Mouse (Mus musculus) spleen, postnatal 10 days (tissue): ENCODE measurements around the gene Dennd1a.
"Not testable (repeated sequence)": the region's sequence is repeated elsewhere in the genome, so short reads cannot be mapped to it uniquely, and the experiment has no call there.

Source experiments
- DNase-seq, 2 experiments: peaks; one replicate each; pipeline ENCODE4 v3.0.0; 2021 to 2022; ENCODE audit warnings: low spot score in 2 of 2

Gene Dennd1a

DNA sequence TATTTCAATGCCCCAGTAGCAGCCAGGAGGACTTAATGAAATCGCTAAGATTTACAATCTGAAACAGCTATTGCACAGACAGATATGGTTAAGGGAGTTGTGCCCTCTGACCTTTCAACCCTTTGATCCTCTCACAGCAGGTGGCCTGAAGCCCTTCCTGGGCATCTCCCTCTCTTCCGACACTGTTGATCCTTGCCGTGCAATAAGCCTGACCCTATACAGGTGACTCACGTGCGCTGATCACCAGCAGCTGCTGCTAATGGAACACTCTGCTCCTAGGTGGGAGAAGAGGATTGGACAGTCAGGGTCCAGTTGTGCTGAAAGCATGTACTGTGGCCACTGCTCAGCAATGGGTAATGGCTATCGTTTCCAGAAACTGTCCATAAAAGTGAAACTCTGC lies 314.6 kb downstream of the Dennd1a start:
- no peak for DNase-seq

- DNase-seq: no peak
Observed at GRCm38 (mm10) chr2:37971726-37972125, 315.5 kb downstream of the Dennd1a start.

- DNase-seq: no peak
Observed at GRCm38 (mm10) chr2:37969713-37970485, 317.3 kb downstream of the Dennd1a start.

- DNase-seq: no peak
Observed at GRCm38 (mm10) chr2:37964534-37964933, 322.7 kb downstream of the Dennd1a start.

DNA sequence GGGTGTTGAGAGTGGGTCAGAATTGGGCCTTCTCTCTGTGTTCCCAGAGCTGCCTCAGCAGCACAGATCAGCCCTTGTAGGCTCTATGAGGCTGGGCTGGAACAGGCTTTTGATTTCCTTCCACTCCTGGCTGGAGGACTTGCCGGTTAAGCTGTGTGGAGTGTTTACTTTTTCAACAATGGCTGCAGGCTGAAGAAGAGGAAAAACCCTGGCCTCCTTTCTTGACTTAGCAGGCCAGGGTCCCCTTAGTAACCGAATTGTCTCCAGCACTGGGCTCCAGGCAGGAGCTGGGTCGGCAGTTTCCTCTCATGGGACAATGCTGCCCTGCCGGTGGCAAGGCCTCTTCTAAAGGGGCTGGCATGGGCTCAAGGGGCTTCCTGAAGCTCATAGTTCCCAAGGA lies 323.8 kb downstream of the Dennd1a start:
- DNase-seq: no peak

- DNase-seq: peak in 1 of 2 experiments; percentile 35
Observed at GRCm38 (mm10) chr2:37948424-37948823, 338.8 kb downstream of the Dennd1a start.

- DNase-seq: no peak
Observed at GRCm38 (mm10) chr2:37945598-37946336, 341.4 kb downstream of the Dennd1a start.

GRCm38 (mm10) chr2:37942906-37943305 lies 344.3 kb downstream of the Dennd1a start:
- no peak for DNase-seq

GRCm38 (mm10) chr2:37941741-37942140 lies 345.4 kb downstream of the Dennd1a start:
- no peak for DNase-seq

DNA sequence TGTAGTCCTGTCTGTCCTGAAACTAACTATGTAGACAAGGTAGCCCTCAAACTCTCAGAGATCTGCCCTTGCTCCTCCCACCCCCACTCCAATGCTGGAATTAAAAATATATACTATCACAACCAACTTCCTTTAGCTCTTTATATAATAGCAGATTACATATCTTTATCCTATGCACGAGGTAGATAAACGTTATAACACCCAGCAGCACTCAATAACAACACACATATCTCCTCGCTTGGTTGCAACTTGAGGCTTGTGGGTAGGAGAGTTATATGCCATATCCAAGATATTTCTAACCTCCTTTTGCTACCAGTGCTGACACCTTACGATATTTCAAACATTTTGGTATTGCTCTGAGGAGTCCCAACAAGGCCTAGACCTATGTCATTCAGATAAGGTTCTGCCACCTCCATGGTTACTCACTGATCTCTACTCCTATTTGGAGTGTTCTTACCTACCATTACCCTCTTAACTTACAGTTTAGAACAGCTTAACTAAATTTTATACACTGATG lies 346.3 kb downstream of the Dennd1a start:
- DNase-seq: no peak

DNA sequence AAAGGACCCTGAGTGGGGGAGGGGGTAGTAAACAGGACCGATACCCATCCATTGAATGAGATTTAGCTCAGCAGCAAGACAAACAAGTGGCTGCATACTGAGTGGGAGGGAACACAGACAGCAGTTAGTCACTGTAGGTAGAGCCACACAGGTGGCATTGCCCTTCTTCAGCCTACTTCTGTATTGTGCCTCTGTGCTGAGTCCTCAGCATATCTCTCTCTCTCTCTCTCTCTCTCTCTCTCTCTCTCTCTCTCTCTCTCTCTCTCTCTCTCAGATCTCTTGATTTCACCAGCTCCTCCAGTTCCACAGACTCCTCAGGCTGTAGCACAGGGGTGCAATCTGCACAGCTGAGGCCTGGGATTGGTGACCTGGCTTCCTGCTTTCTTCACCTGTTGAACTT lies 347.2 kb downstream of the Dennd1a start:
- DNase-seq: no peak

DNA sequence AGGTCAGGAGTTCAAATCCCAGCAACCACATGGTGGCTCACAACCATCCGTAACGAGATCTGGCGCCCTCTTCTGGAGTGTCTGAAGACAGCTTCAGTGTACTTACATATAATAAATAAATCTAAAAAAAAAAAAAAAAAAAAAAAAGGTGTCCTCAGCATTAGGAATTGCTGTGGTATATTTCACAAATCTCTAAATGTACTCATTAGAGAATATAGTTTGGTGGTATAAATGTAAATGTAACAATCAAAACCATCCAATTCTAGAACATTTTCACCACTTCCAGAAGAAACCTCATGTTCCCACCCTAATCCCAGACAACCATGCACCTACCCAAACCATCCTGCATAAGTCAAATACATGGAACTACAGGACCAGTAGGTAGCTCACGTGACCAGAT lies 350.3 kb downstream of the Dennd1a start:
- not testable (repeated sequence) for DNase-seq

GRCm38 (mm10) chr2:37932240-37932639 lies 354.9 kb downstream of the Dennd1a start:
- DNase-seq: no peak

DNA sequence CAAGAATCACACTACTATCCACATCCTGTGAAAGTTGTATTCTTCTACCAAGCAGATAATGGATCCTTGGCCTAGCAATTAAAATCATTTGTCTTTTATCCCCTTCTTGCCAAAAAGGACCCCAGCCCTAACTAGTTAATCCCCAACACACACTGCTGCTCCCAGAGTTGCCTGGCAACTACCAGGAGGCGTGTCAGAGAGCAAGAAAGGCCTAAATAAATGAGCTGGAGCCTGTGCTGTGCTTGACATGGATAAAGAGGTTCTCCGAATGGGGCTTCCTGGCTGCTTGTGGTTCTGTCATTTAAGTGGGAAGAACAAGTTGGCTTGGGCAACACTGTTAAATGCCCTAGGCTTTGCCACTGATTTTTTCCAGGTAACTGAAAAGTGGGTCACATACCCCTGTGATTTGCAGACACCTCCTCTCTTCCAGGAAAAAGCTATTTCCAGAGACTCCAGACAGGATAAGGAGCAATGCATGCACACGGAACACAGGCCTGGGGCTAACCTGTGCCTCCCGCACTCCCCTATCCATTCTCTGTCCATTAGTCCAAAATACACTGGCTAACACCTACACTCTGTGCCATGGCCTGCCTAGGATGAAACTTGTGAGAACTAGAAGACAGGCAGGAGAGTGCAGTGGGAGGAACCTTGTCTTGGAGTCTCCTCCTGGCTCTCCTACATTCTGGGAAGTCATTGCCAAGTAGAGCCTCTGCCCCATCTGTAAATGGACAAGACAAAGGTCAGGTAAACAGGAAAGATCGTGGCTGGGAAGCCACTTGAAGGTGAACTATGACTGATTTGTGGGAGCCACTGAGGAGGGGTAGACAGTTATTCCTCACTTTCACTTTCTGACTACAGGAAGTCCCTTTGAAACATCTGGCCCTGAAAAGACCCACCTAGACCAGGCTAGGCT lies 355.9 kb downstream of the Dennd1a start:
- no peak for DNase-seq

- no peak for DNase-seq
Observed at GRCm38 (mm10) chr2:37926133-37926503, 361.1 kb downstream of the Dennd1a start.

DNA sequence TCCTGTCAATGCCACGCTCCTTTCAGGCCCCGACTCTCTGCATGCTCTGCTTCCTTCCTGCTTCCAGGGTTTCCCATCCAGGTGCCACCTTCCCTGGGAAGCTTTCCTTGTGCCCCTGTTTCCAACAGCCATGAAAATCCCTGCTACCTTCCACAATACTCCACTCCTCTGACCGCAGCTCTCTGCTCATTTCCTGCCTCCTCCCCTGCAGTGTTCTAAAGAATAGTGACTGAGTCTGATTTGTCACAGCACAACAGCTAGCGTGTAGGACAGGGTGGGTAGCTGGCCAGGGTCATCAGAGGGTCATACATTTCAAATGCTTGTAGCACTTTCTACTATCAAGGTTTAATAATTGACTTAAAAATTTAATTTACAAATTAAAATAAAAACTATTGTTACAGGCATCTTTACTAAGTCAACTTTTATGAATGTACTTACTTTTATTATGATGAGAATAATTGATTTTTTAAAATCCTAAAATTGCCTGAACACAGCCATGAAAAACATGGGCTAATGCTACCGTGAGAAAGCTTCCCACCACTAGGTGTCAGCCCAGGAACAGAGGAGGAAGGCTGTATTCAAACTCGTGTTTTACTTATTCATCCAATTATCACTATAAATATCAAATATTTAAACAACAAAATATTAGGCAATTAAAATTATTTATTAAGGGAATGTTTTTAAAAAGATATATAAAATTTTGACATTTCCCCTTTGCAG lies 361.6 kb downstream of the Dennd1a start:
- DNase-seq: peak in 1 of 2 experiments; percentile 50

GRCm38 (mm10) chr2:37908721-37909506 lies 378.3 kb downstream of the Dennd1a start:
- DNase-seq: no peak

DNA sequence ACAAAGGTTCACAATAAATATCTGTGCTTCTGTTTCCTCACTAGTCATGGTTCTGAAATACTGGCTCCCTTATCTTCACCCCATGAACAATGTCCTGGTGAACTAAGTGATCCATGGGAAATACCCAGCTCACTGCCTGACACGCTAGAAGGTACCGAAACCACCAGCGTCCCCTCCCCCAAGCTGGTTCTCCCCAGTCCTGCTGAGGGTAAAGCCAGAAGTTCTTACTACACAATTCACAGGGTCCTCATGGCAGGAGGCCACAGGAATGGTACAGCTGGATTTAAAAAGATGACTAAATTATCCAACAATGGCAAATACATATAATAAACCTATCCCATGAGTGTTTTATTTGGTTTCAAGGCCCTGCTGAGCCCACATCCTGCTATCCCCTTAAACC lies 378.9 kb downstream of the Dennd1a start:
- DNase-seq: no peak

- no peak for DNase-seq
Observed at GRCm38 (mm10) chr2:37906261-37906660, 380.9 kb downstream of the Dennd1a start.

- DNase-seq: no peak
Observed at GRCm38 (mm10) chr2:37903286-37903685, 383.9 kb downstream of the Dennd1a start.
